In the genomic region with DNA sequence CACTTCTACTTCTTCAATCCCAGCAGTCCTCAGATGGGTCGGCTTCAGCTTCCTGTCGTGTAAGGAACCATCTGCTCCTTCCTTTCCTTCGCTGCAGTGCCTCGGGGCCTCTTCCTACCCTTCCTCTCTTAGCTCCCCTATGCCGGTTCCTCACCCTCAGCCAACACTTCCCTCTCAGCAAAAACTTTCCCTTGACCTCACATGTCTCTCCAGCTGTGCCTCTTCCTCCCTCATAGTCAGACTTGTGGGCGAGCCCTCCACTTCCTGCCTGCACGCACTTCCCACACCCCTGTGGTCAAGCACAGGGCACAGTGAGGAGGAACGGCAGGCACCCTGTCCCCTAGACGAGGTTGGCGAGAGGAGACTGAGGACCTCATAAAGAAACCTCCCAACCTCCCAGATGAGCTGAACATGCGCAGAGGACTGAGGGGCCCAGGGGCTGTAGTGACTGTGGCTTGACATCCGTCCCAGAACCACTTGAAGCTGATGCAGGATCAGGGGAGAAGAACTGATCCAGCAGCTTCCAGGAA, we compare ENCODE assay signal across 8 mouse cellular contexts. TPM values are rescaled to one million over a fixed set of nuclear protein-coding genes. Genes with fewer than 3 reads are reported as not detected.
DNase-seq lines count a peak whose midpoint lies in the region; ATAC-seq and TF ChIP-seq lines count a peak whose summit lies in the region.
"Had no signal": no experiment of that assay in that cellular context is flagged by ENCODE, and none has a peak within 500 bp of the region (broad histone marks: within the 10 kb centered on the region; RNA-seq: fewer than 3 reads in every experiment).

No protein-coding gene starts in this region.

- no peak for TF ChIP-seq CTCF in thymus, adult 2 months (IDR thresholded peaks at IDR 0.05; ENCODE audit: borderline replicate concordance, control insufficient read depth, extremely low read depth, insufficient read depth, low read length, poor library complexity)

- peaks cover 13% of the 10 kb centered on the region for H3K4me1 ChIP-seq in thymus, adult 2 months (replicated peaks; ENCODE audit: control insufficient read depth, insufficient read depth, low read length)
- H3K4me1 ChIP-seq: midbrain, embryonic 12.5 days had no signal

- peak; percentile 90 to 91 for ATAC-seq in hematopoietic stem cell, adult 5-6 weeks (replicated peaks in 1 of 2; ENCODE audit: insufficient read depth in 1 of 2, low FRiP score in 2 of 2, low TSS enrichment in 1 of 2, low read depth in 1 of 2, poor library complexity in 2 of 2, severe bottlenecking in 2 of 2)

- WGBS in thymus, adult 2 months = 8% methylated on average over 12 of the region's 12 CpGs

- H3K27ac ChIP-seq in thymus, adult 2 months (ENCODE audit: control insufficient read depth, insufficient read depth, low read length) = no peak overlapping the region
- H3K27ac ChIP-seq: midbrain, embryonic 12.5 days had no signal

- no peaks in the 10 kb centered on the region for H3K27me3 ChIP-seq in thymus, adult 2 months (ENCODE audit: control insufficient read depth, insufficient read depth, low read length)
- H3K27me3 ChIP-seq: midbrain, embryonic 12.5 days had no signal

- TF ChIP-seq POLR2A in thymus, adult 2 months (IDR thresholded peaks at IDR 0.05; ENCODE audit: control insufficient read depth, extremely low read depth, insufficient read depth, low read length, poor library complexity) = no peak

- DNase-seq in thymus, adult 2 months = peak; percentile 20
- DNase-seq in thymus, adult 18-20 months = no peak
- DNase-seq in lung, postnatal 10 days = peak; percentile 72
- peak; percentile 16 to 24 for DNase-seq in thymus, postnatal 36 days
- no peak for DNase-seq in T-cell, adult 2 months (ENCODE audit: low spot score)
- no peak for DNase-seq in ovary, postnatal 10 days (ENCODE audit: low spot score)

- no peak overlapping the region for H3K4me3 ChIP-seq in thymus, adult 2 months (ENCODE audit: control insufficient read depth, insufficient read depth, low read length)
- H3K4me3 ChIP-seq: midbrain, embryonic 12.5 days had no signal

- no peaks in the 10 kb centered on the region for H3K36me3 ChIP-seq in thymus, adult 2 months (ENCODE audit: control insufficient read depth, insufficient read depth, low read length)
- H3K36me3 ChIP-seq: midbrain, embryonic 12.5 days had no signal

RNA-seq across cellular contexts. Expression of a gene that starts 18.6 kb away (rescaled TPM):
- 8.1 and 11.1 TPM in 2 replicates for polyA plus RNA-seq in thymus, adult 2 months (2012; rRNA removed)
- 1.0 and 2.2 TPM in 2 replicates for total RNA-seq in hematopoietic stem cell, adult 5-6 weeks (2017)

RNA-seq across cellular contexts. Expression of a gene that starts 23.9 kb away (rescaled TPM):
- 27.1 and 36.0 TPM in 2 replicates for polyA plus RNA-seq in thymus, adult 2 months (2012; rRNA removed)
- not detected in 2 replicates for total RNA-seq in hematopoietic stem cell, adult 5-6 weeks (2017)

Comparison
In these comparisons a context has a peak if more than half of its experiments do, and no peak if none do; other contexts are left out.
1. DNase-seq: peak in thymus, adult 2 months (single experiment), lung, postnatal 10 days (single experiment) and thymus, postnatal 36 days (2 of 2); none in thymus, adult 18-20 months (0 of 2), T-cell, adult 2 months (single experiment) and ovary, postnatal 10 days (single experiment).